Mouse (Mus musculus): ENCODE data around the gene Olfr1314.

Olfr1314 gene

DNA sequence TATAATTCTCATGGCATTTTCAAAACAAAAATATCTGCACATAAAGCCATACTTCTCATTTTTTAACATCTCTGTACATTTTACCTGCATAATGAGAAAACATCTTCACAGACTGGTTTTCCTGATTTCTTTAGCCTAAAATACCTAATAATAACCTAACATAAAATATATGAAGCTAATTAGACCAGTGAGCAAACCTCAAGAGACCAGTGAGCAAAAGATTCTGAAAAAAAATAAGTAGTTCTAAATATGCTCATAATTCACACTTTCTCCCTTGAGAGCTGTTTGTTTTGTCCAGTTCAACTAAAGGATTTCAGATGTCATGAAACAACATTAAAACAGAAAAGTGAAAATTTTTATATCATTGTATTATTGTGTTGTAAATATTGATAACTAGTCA, at the start of gene Olfr1314:
Olfr1314 (minus strand) TSS at position 101 of the 400 bp plus-strand sequence.
- no peak for DNase-seq

DNA sequence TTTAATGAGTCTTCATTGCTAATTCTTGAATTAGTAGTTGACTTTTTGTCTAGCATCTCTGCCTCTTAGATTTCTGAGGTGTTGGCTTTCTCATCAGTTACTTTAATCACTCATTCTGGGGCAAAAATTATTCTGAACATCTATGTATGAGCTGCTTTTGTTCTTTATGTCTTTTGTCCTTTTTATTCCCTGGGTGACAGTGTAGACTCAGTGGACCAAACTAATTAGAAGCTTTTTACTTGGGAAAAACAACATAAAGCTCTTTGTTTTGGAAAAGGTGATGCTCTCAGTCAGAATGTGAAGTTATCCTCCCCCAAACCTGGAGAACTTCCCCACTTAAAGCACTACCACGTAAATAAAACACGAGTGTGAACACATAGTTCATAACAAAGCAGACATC, 43.4 kb upstream of the Olfr1314 start, which contains the start of gene Olfr1317:
Olfr1317 (plus strand) TSS at position 301 of the 400 bp plus-strand sequence.
- no peak for DNase-seq

DNA sequence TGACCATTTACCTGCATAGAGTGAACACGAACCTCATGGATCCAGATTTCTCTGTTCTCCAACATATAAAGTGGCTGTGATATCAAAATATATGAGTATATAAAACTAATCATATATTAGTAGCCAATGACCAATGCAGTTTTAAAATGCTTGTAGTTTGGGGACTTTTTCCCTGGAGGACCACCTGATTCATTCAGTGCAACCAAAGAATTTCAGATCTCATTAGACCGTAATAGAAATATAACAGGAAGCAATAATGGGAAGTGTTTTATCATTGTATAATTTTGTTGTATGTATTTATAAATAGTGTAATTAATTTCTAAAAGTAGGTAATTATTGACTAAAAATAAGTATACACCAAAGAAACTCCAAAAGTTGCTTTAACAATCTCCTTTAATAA, 38.3 kb upstream of the Olfr1314 start, which contains the start of gene Olfr1316:
Olfr1316 (minus strand) TSS at position 101 of the 400 bp plus-strand sequence.
- no peak for DNase-seq

DNA sequence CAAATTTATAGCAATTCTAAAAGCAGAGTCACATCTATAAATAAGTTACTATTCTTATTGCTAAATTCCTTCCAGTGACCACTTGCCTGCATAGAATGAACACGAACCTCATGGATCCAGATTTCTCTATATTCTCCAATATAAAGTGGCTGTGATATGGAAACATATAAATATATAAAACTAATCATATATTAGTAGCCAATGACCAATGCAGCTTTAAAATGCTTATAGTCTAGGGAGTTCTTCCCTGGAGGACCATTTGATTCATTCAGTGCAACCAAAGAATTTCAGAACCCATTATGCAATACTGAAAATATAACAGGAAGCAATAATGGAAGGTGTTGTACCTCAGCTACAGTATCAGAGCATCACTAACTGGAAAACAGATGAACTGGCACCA, 18.8 kb upstream of the Olfr1314 start, which contains the start of gene Olfr1315-ps1:
Olfr1315-ps1 (minus strand) TSS at position 101 of the 400 bp plus-strand sequence.
- no peak for DNase-seq

GRCm38 (mm10) chr2:112077743-112078142, 18.8 kb downstream of the Olfr1314 start, which contains the start of gene Olfr1313:
TSS of gene Olfr1313 (minus strand) at chr2:112077843.
- DNase-seq, result no peak

DNA sequence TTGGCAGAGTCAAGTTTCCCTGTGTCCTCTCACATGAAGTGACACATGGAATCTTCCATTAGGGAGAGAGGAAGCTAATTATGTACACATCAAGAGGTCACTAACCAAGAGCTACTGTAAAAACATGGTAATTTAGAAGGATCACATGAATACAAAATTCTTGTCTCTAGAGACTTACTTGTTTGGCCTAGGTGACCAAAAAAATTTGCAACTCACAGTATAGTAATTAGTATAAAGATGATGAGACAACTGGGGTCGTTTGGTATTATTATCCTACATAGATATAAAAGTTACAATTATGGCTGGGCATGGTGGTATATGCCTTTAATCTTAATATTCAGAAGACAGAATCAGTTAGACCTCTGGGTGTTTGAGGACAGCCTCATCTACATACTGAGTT, 46.4 kb downstream of the Olfr1314 start, which contains the start of gene Olfr1312:
Olfr1312 (minus strand) TSS at position 101 of the 400 bp plus-strand sequence.
- no peak for DNase-seq

All from spleen, adult 18-20 months (tissue).